Mouse (Mus musculus) Patski (cell line): ENCODE results near the gene Arnt. TPM values are rescaled to one million over a fixed set of nuclear protein-coding genes. Genes with fewer than 3 reads are reported as not detected.

Experiments used
- ATAC-seq: fragments of 100-300 bp; one replicate; pipeline ENCODE4 v1.8.0; 2021
- CTCF ChIA-PET: fragments of 350-600 bp; sonication (Branson Sonifier 250); formaldehyde crosslinking; loops from one replicate; lab custom pipeline; 2022; ENCODE audit warnings: inconsistent platforms; lab: Charles Lee
- POLR2A ChIA-PET: fragments of 350-600 bp; sonication (Branson Sonifier 250); formaldehyde crosslinking; loops from one replicate; lab custom pipeline; 2022; ENCODE audit warnings: antibody characterized with exemption, inconsistent platforms; lab: Charles Lee
- DNase-seq: peaks from one replicate; pipeline ENCODE4 v3.0.0-alpha.2; 2011; ENCODE audit warnings: low read depth, low spot score
- H3K27me3 ChIP-seq: fragments of 371-371 bp; one replicate; pipeline ENCODE4 v1.5.1; 2021
- CTCF ChIP-seq: fragments of 100-300 bp; IDR thresholded peaks from one replicate; pipeline ENCODE4 v1.5.1; 2021
- in situ Hi-C: fragments of 300-500 bp; cut with MboI; formaldehyde crosslinking; loops from 3 replicates; pipeline ENCODE4 v1.11.1; 2018; ENCODE audit warnings: low pct_unique_long_range_greater_than_20kb, mixed read lengths
- polyA plus RNA-seq: library from polyadenylated mRNA; unstranded; gene quantifications from one replicate; pipeline ENCODE4 v1.2.3, GENCODE M21; 2021

The Arnt gene
- polyA plus RNA-seq, 1 experiment from 2014 or later, result 54.8 TPM

DNA sequence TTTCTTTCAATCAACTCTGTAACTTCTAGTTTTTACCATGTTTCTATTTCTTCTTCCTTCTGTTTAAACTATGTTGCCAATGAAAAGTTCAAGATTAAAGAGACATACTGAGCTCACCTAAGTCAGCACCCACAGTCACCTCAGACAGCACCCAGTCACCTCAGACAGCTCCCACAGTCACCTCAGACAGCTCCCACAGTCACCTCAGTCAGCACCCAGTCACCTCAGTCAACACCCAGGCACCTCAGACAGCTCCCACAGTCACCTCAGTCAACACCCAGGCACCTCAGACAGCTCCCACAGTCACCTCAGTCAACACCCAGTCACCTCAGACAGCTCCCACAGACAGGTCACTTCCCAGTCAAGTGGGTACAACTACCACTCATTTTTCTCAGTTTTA is 108.0 kb downstream of the Arnt start:
- DNase-seq, result no peak
- TF ChIP-seq CTCF, result no peak
- no peaks in the 10 kb centered on the region for H3K27me3 ChIP-seq
- in situ Hi-C loops, result no loop called here
- CTCF ChIA-PET, result no interaction called here
- POLR2A ChIA-PET, result no interaction called here
- no peak for ATAC-seq

DNA sequence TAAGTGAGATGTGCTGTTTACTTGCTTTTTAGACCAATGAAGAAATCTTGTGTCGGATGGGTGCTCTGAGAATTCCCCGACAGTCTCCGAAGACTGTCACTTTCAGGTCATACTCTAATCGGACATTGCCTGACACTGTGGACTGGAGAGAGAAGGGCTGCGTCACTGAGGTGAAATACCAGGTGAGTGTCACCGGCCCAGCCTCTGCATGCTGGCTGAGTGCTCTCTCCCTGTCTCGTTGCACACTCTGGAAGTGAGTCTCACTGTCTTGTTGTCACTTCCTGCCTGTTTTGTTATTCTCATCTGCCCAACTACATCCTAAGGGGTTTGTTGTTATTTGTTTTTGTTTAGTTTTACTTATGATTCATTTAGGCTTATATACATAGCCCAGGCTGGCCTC is 108.8 kb downstream of the Arnt start:
- ATAC-seq (no peak), DNase-seq (no peak)
- CTCF ChIA-PET, result interaction anchor here (0.7 to 1.4 kb wide), 6 partner anchors 8 to 34 kb away, joined by 3 to 6 read pairs (median 3); no protein-coding TSS in a partner anchor
- H3K27me3 ChIP-seq, result no peaks in the 10 kb centered on the region
- in situ Hi-C loops, result no loop called here
- no peak for TF ChIP-seq CTCF
- POLR2A ChIA-PET, result interaction anchor here (0.8 kb wide), 1 partner anchor 62 kb away, joined by 3 read pairs; no protein-coding TSS in a partner anchor

Other genes starting within 250 kb of the Arnt start
- gene Gabpb2, start 216.5 kb upstream of the Arnt start, polyA plus RNA-seq, result 25.8 TPM
- gene Cdc42se1, start 205.7 kb upstream of the Arnt start, polyA plus RNA-seq, result 165 TPM
- gene Mllt11, start 202.2 kb upstream of the Arnt start, polyA plus RNA-seq, result 65.8 TPM
- 0.06 TPM for gene Gm128, start 192.8 kb upstream of the Arnt start, polyA plus RNA-seq
- gene Bnipl, start 183.2 kb upstream of the Arnt start, polyA plus RNA-seq, result 0.24 TPM
- gene Mindy1, start 153.0 kb upstream of the Arnt start, polyA plus RNA-seq, result 80.5 TPM
- 42.2 TPM for gene Prune1, start 152.3 kb upstream of the Arnt start, polyA plus RNA-seq
- gene Anxa9, start 127.2 kb upstream of the Arnt start, polyA plus RNA-seq, result 7.1 TPM
- 366 TPM for gene Cers2, start 119.6 kb upstream of the Arnt start, polyA plus RNA-seq
- 58.6 TPM for gene Setdb1, start 77.2 kb upstream of the Arnt start, polyA plus RNA-seq
- not detected for gene 4930558C23Rik, start 31.5 kb upstream of the Arnt start, polyA plus RNA-seq
- gene Ctsk, start 64.9 kb downstream of the Arnt start, polyA plus RNA-seq, result 1.1 TPM
- gene Ctss, start 92.4 kb downstream of the Arnt start, polyA plus RNA-seq, result not detected
- not detected for gene Hormad1, start 125.3 kb downstream of the Arnt start, polyA plus RNA-seq
- 46.9 TPM for gene Golph3l, start 154.5 kb downstream of the Arnt start, polyA plus RNA-seq
- 142 TPM for gene Ensa, start 190.6 kb downstream of the Arnt start, polyA plus RNA-seq
- 169 TPM for gene Mcl1, start 224.4 kb downstream of the Arnt start, polyA plus RNA-seq